Mouse (Mus musculus) embryonic facial prominence, embryonic 15.5 days (tissue): ENCODE results near the gene Aurka. TPM values are rescaled to one million over a fixed set of nuclear protein-coding genes. Genes with fewer than 3 reads are reported as not detected.

ENCODE experiments used
- ATAC-seq: fragments of 200-750 bp; cut with Nextera tagmentation; 2 replicates; pipeline ENCODE4 v1.8.0; 2017; ENCODE audit warnings: low read depth, moderate TSS enrichment; ENCODE audit not compliant: insufficient number of reproducible peaks, low FRiP score, low TSS enrichment
- H3K27ac ChIP-seq: fragments of 300-500 bp; sonication (generic); replicated peaks from 2 replicates; pipeline ENCODE4 v1.5.1; 2015; ENCODE audit warnings: mild to moderate bottlenecking, inconsistent platforms
- H3K27me3 ChIP-seq: fragments of 300-500 bp; sonication (generic); 2 replicates; pipeline ENCODE4 v1.6.1; 2015; ENCODE audit warnings: inconsistent platforms
- H3K36me3 ChIP-seq: fragments of 300-500 bp; sonication (generic); 2 replicates; pipeline ENCODE4 v1.6.1; 2015; ENCODE audit warnings: mild to moderate bottlenecking, inconsistent platforms
- H3K4me1 ChIP-seq: fragments of 300-500 bp; sonication (generic); 2 replicates; pipeline ENCODE4 v1.6.1; 2015; ENCODE audit warnings: inconsistent platforms
- H3K4me2 ChIP-seq: fragments of 300-500 bp; sonication (generic); replicated peaks from 2 replicates; pipeline ENCODE4 v1.6.1; 2015; ENCODE audit warnings: mild to moderate bottlenecking, inconsistent platforms
- H3K4me3 ChIP-seq: fragments of 300-500 bp; sonication (generic); replicated peaks from 2 replicates; pipeline ENCODE4 v1.5.1; 2015; ENCODE audit warnings: mild to moderate bottlenecking, inconsistent platforms
- H3K9ac ChIP-seq: fragments of 300-500 bp; sonication (generic); 2 replicates; pipeline ENCODE4 v1.6.1; 2015; ENCODE audit warnings: inconsistent platforms
- H3K9me3 ChIP-seq: fragments of 300-500 bp; sonication (generic); replicated peaks from 2 replicates; pipeline ENCODE4 v1.6.1; 2016; ENCODE audit warnings: inconsistent platforms
- WGBS: fragments of 180-500 bp; shearing (Covaris S2); methylation state at CpG from one replicate; pipeline ENCODE4 v1.1.7; 2015; 5-methylcytosine and 5-hydroxymethylcytosine counted together
- polyA plus RNA-seq: library from polyadenylated mRNA; unstranded; fragments of >200 nt; fragmentation: Nextera tagmentation; extraction: Ambion mirVana; gene quantifications from 2 replicates; pipeline ENCODE4 v1.2.1, GENCODE M21; 2015

Gene Aurka
- polyA plus RNA-seq, 1 experiment from 2014 or later, result 84.8 TPM

DNA sequence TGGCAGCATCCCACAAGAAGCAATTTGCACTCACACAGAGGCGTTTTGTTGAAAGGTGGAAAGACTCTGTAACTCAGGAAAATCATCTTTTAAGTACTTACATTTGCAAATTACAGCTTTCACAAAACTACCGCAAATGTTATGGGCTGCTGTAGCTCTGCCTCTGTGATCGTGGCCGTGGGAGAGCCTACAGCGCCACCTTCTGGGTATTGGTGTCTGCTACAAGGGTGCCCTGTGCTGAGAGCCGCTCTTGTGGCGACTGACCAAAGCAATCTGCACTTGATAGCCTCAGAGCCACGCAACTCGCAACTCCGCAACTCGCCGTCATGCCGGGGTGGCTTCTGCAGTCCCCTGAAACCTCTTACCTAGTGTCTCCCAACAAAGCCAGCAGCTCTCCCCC lies 41.2 kb downstream of the Aurka start:
- 8% methylated on average over 13 of the region's 13 CpGs for WGBS
- Histone ChIP-seq H3K4me2 (no peak overlapping the region), H3K27me3 (peaks cover 17% of the 10 kb centered on the region), H3K9me3 (no peaks in the 10 kb centered on the region), H3K4me3 (no peak overlapping the region), H3K9ac (no peak overlapping the region), H3K27ac (no peak overlapping the region), H3K36me3 (no peaks in the 10 kb centered on the region), H3K4me1 (peaks cover 5% of the 10 kb centered on the region)
- no peak for ATAC-seq

DNA sequence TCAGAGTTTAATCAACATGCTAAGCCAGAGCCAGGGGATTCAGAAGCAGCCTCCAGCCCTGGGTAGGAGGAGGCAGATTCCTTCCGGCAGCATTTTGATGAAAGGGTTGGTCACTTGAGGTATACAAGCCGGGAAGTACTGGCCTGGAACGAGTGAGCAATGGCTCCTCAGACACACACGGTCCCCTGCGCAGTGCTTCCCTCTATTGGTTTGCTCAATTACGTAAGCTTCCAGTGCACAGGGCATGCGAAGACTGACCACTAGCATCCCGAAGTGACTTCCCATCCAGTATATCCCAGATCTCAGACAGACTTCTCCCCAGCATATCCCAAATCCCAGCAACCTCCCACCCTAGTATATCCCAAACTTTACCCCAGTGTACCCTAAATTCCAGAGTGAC lies 42.1 kb downstream of the Aurka start:
- Histone ChIP-seq H3K36me3 (no peaks in the 10 kb centered on the region), H3K4me1 (peaks cover 5% of the 10 kb centered on the region), H3K9me3 (no peaks in the 10 kb centered on the region), H3K27me3 (peaks cover 17% of the 10 kb centered on the region), H3K4me2 (no peak overlapping the region), H3K27ac (no peak overlapping the region), H3K9ac (no peak overlapping the region), H3K4me3 (no peak overlapping the region)
- 51% methylated on average over 8 of the region's 8 CpGs for WGBS
- ATAC-seq, result no peak

DNA sequence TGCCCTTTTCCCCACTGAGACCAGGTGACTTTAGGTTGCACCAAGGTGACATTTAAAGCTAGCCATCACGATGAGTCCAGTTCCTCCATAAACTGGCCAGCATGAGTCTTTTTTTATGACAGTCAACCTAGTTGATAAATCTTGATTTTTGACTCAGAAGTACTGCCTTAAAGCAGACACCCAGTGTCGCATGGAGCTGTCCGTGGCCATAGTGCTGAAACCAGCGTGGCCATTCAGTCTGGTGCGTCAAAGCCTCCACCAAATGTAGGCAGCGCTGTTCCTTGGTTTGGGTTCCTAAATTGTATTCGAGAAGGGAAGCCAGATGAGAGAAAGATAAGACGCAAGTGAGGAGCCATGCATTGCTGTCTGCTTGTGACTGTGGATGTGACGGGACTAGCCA lies 49.5 kb downstream of the Aurka start:
- ATAC-seq, result no peak
- WGBS, result 13% methylated on average over 9 of the region's 9 CpGs
- Histone ChIP-seq H3K27ac (no peak overlapping the region), H3K36me3 (no peaks in the 10 kb centered on the region), H3K27me3 (no peaks in the 10 kb centered on the region; the same call in 1 of the 2 replicates), H3K9me3 (no peaks in the 10 kb centered on the region), H3K9ac (no peak overlapping the region), H3K4me2 (no peak overlapping the region), H3K4me1 (no peaks in the 10 kb centered on the region), H3K4me3 (no peak overlapping the region)

DNA sequence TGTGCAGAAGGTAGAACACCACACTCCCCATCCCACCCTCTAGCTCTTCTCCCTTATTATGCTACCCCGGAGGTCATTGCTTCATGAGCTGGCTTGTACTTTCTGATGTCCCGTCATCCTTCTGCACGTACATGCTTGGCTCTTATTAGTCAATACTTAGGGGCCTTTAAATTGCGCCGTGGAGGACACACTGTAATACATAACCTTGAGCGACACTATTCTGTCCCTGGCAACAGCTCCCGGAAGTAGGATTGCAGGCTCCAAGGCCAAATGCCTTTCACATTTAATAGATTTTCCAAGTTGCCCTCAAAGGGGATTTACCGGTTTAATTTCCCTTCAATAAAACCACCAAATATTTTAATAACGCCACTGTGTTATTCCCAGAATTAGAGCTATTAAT lies 58.6 kb downstream of the Aurka start:
- H3K9me3 ChIP-seq, result no peaks in the 10 kb centered on the region
- no peaks in the 10 kb centered on the region for H3K4me1 ChIP-seq
- H3K9ac ChIP-seq, result no peak overlapping the region
- H3K27me3 ChIP-seq, result no peaks in the 10 kb centered on the region
- no peaks in the 10 kb centered on the region for H3K36me3 ChIP-seq
- no peak overlapping the region for H3K27ac ChIP-seq
- ATAC-seq, result no peak
- no peak overlapping the region for H3K4me3 ChIP-seq
- 88% methylated on average over 9 of the region's 9 CpGs for WGBS
- H3K4me2 ChIP-seq, result no peak overlapping the region

DNA sequence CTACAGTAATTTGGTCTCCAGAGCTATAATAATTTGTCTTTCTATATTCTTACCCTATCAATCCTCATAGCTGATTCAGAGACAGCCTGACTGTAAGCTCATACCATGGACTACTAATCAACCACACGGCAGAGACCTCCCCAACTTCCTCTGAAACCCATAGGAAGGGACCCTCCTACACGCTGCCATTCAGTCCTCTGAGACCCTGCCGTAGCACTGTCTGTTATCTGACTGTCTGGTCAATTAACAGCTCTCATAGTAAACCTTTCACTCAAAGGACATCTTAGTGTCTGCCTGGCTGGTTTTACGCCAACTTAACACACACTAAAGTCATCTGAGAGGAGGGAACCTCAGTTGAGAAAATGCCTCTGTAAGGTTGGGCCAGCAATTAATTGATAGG lies 63.8 kb downstream of the Aurka start:
- H3K4me3 ChIP-seq, result no peak overlapping the region
- H3K27me3 ChIP-seq, result no peaks in the 10 kb centered on the region
- H3K9me3 ChIP-seq, result no peaks in the 10 kb centered on the region
- no peak overlapping the region for H3K4me2 ChIP-seq
- no peaks in the 10 kb centered on the region for H3K36me3 ChIP-seq
- H3K27ac ChIP-seq, result no peak overlapping the region
- ATAC-seq, result no peak
- WGBS, result 70% methylated on average over 4 of the region's 4 CpGs
- H3K4me1 ChIP-seq, result no peaks in the 10 kb centered on the region
- no peak overlapping the region for H3K9ac ChIP-seq

Other genes starting within 250 kb of the Aurka start
- 0.30 TPM in 1 of 2 replicates, not detected in the other for gene Mc3r, start 122.0 kb downstream of the Aurka start, polyA plus RNA-seq
- gene Fam210b, start 25.0 kb downstream of the Aurka start, polyA plus RNA-seq, result 19.0 and 21.3 TPM in 2 replicates
- gene Cstf1, start 146 bp upstream of the Aurka start, polyA plus RNA-seq, result 31.7 and 38.0 TPM in 2 replicates
- 0.79 and 1.1 TPM in 2 replicates for gene Cass4, start 23.3 kb upstream of the Aurka start, polyA plus RNA-seq
- 75.8 and 79.2 TPM in 2 replicates for gene Rtf2, start 70.0 kb upstream of the Aurka start, polyA plus RNA-seq
- 1.9 and 2.1 TPM in 2 replicates for gene Gcnt7, start 88.1 kb upstream of the Aurka start, polyA plus RNA-seq
- 0.25 TPM in 1 of 2 replicates, not detected in the other for gene Fam209, start 102.0 kb upstream of the Aurka start, polyA plus RNA-seq
- 25.9 and 27.1 TPM in 2 replicates for gene Tfap2c, start 179.1 kb upstream of the Aurka start, polyA plus RNA-seq